Mouse (Mus musculus): ENCODE measurements around the gene Dnah10. TPM values are rescaled to one million over a fixed set of nuclear protein-coding genes. Genes with fewer than 3 reads are reported as not detected.

Dnah10 gene
- total and polyA plus RNA-seq, 2 experiments: not detected

DNA sequence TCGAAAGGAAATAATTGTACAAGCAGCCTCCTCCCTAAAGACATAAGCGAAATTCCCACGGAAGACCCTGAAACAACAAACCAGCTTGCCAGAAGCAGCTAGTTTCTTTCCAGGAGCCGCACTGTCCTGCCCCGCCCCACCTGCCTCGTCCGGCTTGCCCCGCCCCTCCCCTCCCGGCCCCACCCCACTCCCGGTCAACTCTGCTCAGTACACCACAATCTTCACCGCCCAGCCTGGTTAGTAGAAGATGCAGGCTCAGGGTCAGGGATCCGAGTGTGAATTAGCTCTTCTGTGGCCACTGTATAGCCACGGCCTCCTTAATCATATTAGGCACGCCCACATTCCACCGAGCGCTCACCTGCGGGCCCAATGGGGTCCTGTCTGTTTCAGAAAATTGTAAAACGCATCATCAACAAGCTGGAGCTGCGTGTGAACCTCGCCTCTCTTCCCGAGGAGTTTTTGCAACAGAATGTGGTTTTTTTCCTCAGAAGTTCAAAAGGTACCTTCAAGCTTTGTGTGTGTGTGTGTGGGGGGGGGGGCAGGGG is 4.8 kb downstream of the Dnah10 start:
- no peak for DNase-seq (ENCODE audit: extremely low read depth, low read depth, low spot score)

DNA sequence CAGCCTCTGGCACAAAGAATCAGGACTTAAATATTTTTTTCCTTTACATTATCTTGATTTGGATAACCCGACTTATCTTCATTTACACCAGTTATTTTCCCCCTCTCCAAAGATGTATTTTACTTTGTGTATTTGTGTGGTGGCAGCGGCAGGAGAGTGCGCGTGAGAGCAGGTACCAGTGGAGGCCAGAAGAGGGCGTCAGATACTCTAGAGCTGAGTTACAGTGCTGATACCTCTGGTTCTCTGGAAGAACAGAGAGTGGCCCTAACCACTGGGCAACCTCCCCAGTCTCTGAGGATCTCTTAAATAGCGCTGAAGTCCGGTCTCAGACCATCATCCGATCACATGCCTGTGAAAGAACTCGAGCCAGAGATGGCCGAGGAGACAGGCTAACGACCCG is 9.1 kb downstream of the Dnah10 start:
- Histone ChIP-seq H3K36me3 (ENCODE audit: control insufficient read depth, insufficient read depth, low read length) (no peaks in the 10 kb centered on the region), H3K27ac (replicated peaks; ENCODE audit: insufficient read depth, low read depth, low read length) (no peak overlapping the region), H3K4me3 (ENCODE audit: insufficient read depth, low read depth, low read length) (no peak overlapping the region), H3K27me3 (ENCODE audit: control insufficient read depth, insufficient read depth, low read length) (no peaks in the 10 kb centered on the region), H3K4me1 (ENCODE audit: control insufficient read depth, insufficient read depth, low read length) (no peaks in the 10 kb centered on the region; the same call in 1 of the 2 replicates), H3K9ac (ENCODE audit: low read depth, low read length) (no peak overlapping the region), H3K79me2 (ENCODE audit: control insufficient read depth, insufficient read depth, low read length) (no peaks in the 10 kb centered on the region)
- WGBS: 89% methylated on average over 12 of the region's 12 CpGs
- no peak for DNase-seq (ENCODE audit: extremely low read depth, low read depth, low spot score)
- peak; percentile 14; the same call in 1 of the 2 replicates for TF ChIP-seq CTCF (IDR thresholded peaks at IDR 0.05; ENCODE audit: low read depth, low read length)
- no peak for TF ChIP-seq POLR2A (IDR thresholded peaks at IDR 0.05; ENCODE audit: extremely low read depth, insufficient read depth, low read length)

More for the DNA sequence above, 4.8 kb downstream of the Dnah10 start:
- no peaks in the 10 kb centered on the region for H3K79me2 ChIP-seq (ENCODE audit: control insufficient read depth, insufficient read depth, low read length)
- no peak overlapping the region for H3K27ac ChIP-seq (replicated peaks; ENCODE audit: insufficient read depth, low read depth, low read length)
- no peaks in the 10 kb centered on the region; the same call in 1 of the 2 replicates for H3K4me1 ChIP-seq (ENCODE audit: control insufficient read depth, insufficient read depth, low read length)
- H3K9ac ChIP-seq (ENCODE audit: low read depth, low read length): no peak overlapping the region
- H3K36me3 ChIP-seq (ENCODE audit: control insufficient read depth, insufficient read depth, low read length): no peaks in the 10 kb centered on the region
- H3K27me3 ChIP-seq (ENCODE audit: control insufficient read depth, insufficient read depth, low read length): no peaks in the 10 kb centered on the region
- no peak overlapping the region for H3K4me3 ChIP-seq (ENCODE audit: insufficient read depth, low read depth, low read length)
- no peak for TF ChIP-seq POLR2A (IDR thresholded peaks at IDR 0.05; ENCODE audit: extremely low read depth, insufficient read depth, low read length)
- no peak for TF ChIP-seq CTCF (IDR thresholded peaks at IDR 0.05; ENCODE audit: low read depth, low read length)
- WGBS: 10% methylated on average over 21 of the region's 21 CpGs

- H3K79me2 ChIP-seq (ENCODE audit: control insufficient read depth, insufficient read depth, low read length): no peaks in the 10 kb centered on the region
- no peak overlapping the region for H3K4me3 ChIP-seq (ENCODE audit: insufficient read depth, low read depth, low read length)
- 96% methylated on average over 21 of the region's 21 CpGs for WGBS
- 0 out of 2 replicates have a peak, but pooled peaks have one; percentile 17 for TF ChIP-seq CTCF (IDR thresholded peaks at IDR 0.05; ENCODE audit: low read depth, low read length)
- TF ChIP-seq POLR2A (IDR thresholded peaks at IDR 0.05; ENCODE audit: extremely low read depth, insufficient read depth, low read length): no peak
- H3K27ac ChIP-seq (replicated peaks; ENCODE audit: insufficient read depth, low read depth, low read length): no peak overlapping the region
- no peaks in the 10 kb centered on the region for H3K4me1 ChIP-seq (ENCODE audit: control insufficient read depth, insufficient read depth, low read length)
- no peaks in the 10 kb centered on the region for H3K27me3 ChIP-seq (ENCODE audit: control insufficient read depth, insufficient read depth, low read length)
- DNase-seq (ENCODE audit: extremely low read depth, low read depth, low spot score): no peak
- no peak overlapping the region for H3K9ac ChIP-seq (ENCODE audit: low read depth, low read length)
- no peaks in the 10 kb centered on the region for H3K36me3 ChIP-seq (ENCODE audit: control insufficient read depth, insufficient read depth, low read length)
Measured at GRCm38 (mm10) chr5:124741898-124742599, 17.2 kb downstream of the Dnah10 start.

- Histone ChIP-seq H3K79me2 (ENCODE audit: control insufficient read depth, insufficient read depth, low read length) (no peaks in the 10 kb centered on the region), H3K4me1 (ENCODE audit: control insufficient read depth, insufficient read depth, low read length) (no peaks in the 10 kb centered on the region), H3K27me3 (ENCODE audit: control insufficient read depth, insufficient read depth, low read length) (no peaks in the 10 kb centered on the region), H3K36me3 (ENCODE audit: control insufficient read depth, insufficient read depth, low read length) (no peaks in the 10 kb centered on the region), H3K9ac (ENCODE audit: low read depth, low read length) (no peak overlapping the region), H3K27ac (replicated peaks; ENCODE audit: insufficient read depth, low read depth, low read length) (no peak overlapping the region), H3K4me3 (ENCODE audit: insufficient read depth, low read depth, low read length) (no peak overlapping the region)
- no peak for DNase-seq (ENCODE audit: extremely low read depth, low read depth, low spot score)
- TF ChIP-seq POLR2A (IDR thresholded peaks at IDR 0.05; ENCODE audit: extremely low read depth, insufficient read depth, low read length) (no peak), CTCF (IDR thresholded peaks at IDR 0.05; ENCODE audit: low read depth, low read length) (no peak)
- WGBS: 92% methylated on average over 3 of the region's 3 CpGs
Measured at GRCm38 (mm10) chr5:124743841-124744240, 19.0 kb downstream of the Dnah10 start.

- no peaks in the 10 kb centered on the region for H3K36me3 ChIP-seq (ENCODE audit: control insufficient read depth, insufficient read depth, low read length)
- H3K27ac ChIP-seq (replicated peaks; ENCODE audit: insufficient read depth, low read depth, low read length): no peak overlapping the region
- no peak for TF ChIP-seq CTCF (IDR thresholded peaks at IDR 0.05; ENCODE audit: low read depth, low read length)
- TF ChIP-seq POLR2A (IDR thresholded peaks at IDR 0.05; ENCODE audit: extremely low read depth, insufficient read depth, low read length): no peak
- H3K4me3 ChIP-seq (ENCODE audit: insufficient read depth, low read depth, low read length): no peak overlapping the region
- no peak for DNase-seq (ENCODE audit: extremely low read depth, low read depth, low spot score)
- no peaks in the 10 kb centered on the region for H3K79me2 ChIP-seq (ENCODE audit: control insufficient read depth, insufficient read depth, low read length)
- H3K9ac ChIP-seq (ENCODE audit: low read depth, low read length): no peak overlapping the region
- no peaks in the 10 kb centered on the region for H3K4me1 ChIP-seq (ENCODE audit: control insufficient read depth, insufficient read depth, low read length)
- 91% methylated on average over 15 of the region's 15 CpGs for WGBS
- no peaks in the 10 kb centered on the region for H3K27me3 ChIP-seq (ENCODE audit: control insufficient read depth, insufficient read depth, low read length)
Measured at GRCm38 (mm10) chr5:124746220-124746619, 21.3 kb downstream of the Dnah10 start.

DNA sequence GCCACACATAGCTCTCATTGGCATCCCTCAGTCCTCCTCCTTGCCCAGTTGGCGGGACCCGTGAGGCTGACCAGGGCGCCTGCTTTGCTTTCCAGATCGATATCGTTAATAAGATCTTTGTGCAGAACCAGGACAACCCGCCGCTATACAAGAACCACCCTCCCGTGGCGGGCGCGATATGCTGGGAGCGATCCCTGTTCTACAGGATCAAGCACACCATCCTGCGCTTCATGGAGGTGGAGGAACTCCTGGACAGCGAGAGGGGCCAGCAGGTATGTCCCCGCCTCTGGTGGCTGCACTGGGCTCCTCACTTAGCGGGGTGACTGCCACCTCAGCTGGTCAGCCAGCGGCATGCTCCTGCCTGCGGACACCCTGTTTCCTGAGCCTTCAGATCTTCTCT is 23.4 kb downstream of the Dnah10 start:
- no peak overlapping the region for H3K9ac ChIP-seq (ENCODE audit: low read depth, low read length)
- H3K27ac ChIP-seq (replicated peaks; ENCODE audit: insufficient read depth, low read depth, low read length): no peak overlapping the region
- no peaks in the 10 kb centered on the region for H3K4me1 ChIP-seq (ENCODE audit: control insufficient read depth, insufficient read depth, low read length)
- DNase-seq (ENCODE audit: extremely low read depth, low read depth, low spot score): no peak
- H3K79me2 ChIP-seq (ENCODE audit: control insufficient read depth, insufficient read depth, low read length): no peaks in the 10 kb centered on the region
- TF ChIP-seq POLR2A (IDR thresholded peaks at IDR 0.05; ENCODE audit: extremely low read depth, insufficient read depth, low read length): no peak
- WGBS: 86% methylated on average over 18 of the region's 18 CpGs
- H3K27me3 ChIP-seq (ENCODE audit: control insufficient read depth, insufficient read depth, low read length): no peaks in the 10 kb centered on the region
- H3K4me3 ChIP-seq (ENCODE audit: insufficient read depth, low read depth, low read length): no peak overlapping the region
- no peaks in the 10 kb centered on the region for H3K36me3 ChIP-seq (ENCODE audit: control insufficient read depth, insufficient read depth, low read length)

Data from liver, adult 2 months (tissue).